Mouse (Mus musculus) heart, postnatal 0 days (tissue): ENCODE measurements around the gene Ptprt. TPM values are rescaled to one million over a fixed set of nuclear protein-coding genes. Genes with fewer than 3 reads are reported as not detected.

ENCODE experiments used
- ATAC-seq: fragments of 200-750 bp; cut with Nextera tagmentation; 2 replicates; pipeline ENCODE4 v1.8.0; 2017; ENCODE audit warnings: low read depth, moderate number of reproducible peaks, moderate library complexity; ENCODE audit not compliant: insufficient read depth
- DNase-seq: peaks from one replicate; pipeline ENCODE4 v3.0.0-alpha.2; 2016; ENCODE audit warnings: low spot score
- H3K27ac ChIP-seq: fragments of 300-500 bp; sonication (generic); 2 replicates; pipeline ENCODE4 v1.5.1; 2014; ENCODE audit warnings: low read depth, mild to moderate bottlenecking
- H3K27me3 ChIP-seq: fragments of 300-500 bp; sonication (generic); 2 replicates; pipeline ENCODE4 v1.6.1; 2014; ENCODE audit warnings: low read length, mixed read lengths; ENCODE audit not compliant: control insufficient read depth, insufficient read depth
- H3K36me3 ChIP-seq: fragments of 300-500 bp; sonication (generic); replicated peaks from 2 replicates; pipeline ENCODE4 v1.6.1; 2014; ENCODE audit warnings: low read length, mixed read lengths; ENCODE audit not compliant: control insufficient read depth, insufficient read depth
- H3K4me1 ChIP-seq: fragments of 300-500 bp; sonication (generic); 2 replicates; pipeline ENCODE4 v1.6.1; 2014; ENCODE audit warnings: antibody characterized with exemption; ENCODE audit not compliant: control insufficient read depth, insufficient read depth
- H3K4me2 ChIP-seq: fragments of 300-500 bp; sonication (generic); 2 replicates; pipeline ENCODE4 v1.6.1; 2014; ENCODE audit warnings: low read depth, mild to moderate bottlenecking, low read length, moderate library complexity
- H3K4me3 ChIP-seq: fragments of 300-500 bp; sonication (generic); 2 replicates; pipeline ENCODE4 v1.5.1; 2014; ENCODE audit warnings: low read depth, low read length
- H3K9ac ChIP-seq: fragments of 300-500 bp; sonication (generic); replicated peaks from 2 replicates; pipeline ENCODE4 v1.6.1; 2014; ENCODE audit warnings: low read depth, low read length, mixed read lengths
- H3K9me3 ChIP-seq: fragments of 300-500 bp; sonication (generic); replicated peaks from 2 replicates; pipeline ENCODE4 v1.6.1; 2016; ENCODE audit warnings: low read length; ENCODE audit not compliant: control insufficient read depth
- CTCF ChIP-seq: IDR thresholded peaks from 2 replicates; pipeline ENCODE4 v1.5.1; 2016; ENCODE audit warnings: antibody characterized with exemption, control low read depth, low read depth
- EP300 ChIP-seq: IDR thresholded peaks from 2 replicates; pipeline ENCODE4 v1.6.1; 2016; ENCODE audit warnings: antibody characterized with exemption, low read depth
- WGBS: fragments of 180-500 bp; shearing (Covaris S2); extraction: QIAGEN DNeasy Blood & Tissue Kit; methylation state at CpG from one replicate; pipeline ENCODE4 v1.1.7; 2014; 5-methylcytosine and 5-hydroxymethylcytosine counted together
- polyA plus RNA-seq: library from polyadenylated mRNA; unstranded; fragments of >200 nt; fragmentation: Nextera tagmentation; extraction: Ambion mirVana; gene quantifications from 2 replicates; pipeline ENCODE4 v1.2.1, GENCODE M21; 2015
- total RNA-seq: library from RNA; depleted of rRNA; stranded (reverse); fragments of >200 nt; gene quantifications from 2 replicates; pipeline ENCODE4 v1.2.3, GENCODE M21; 2014; ENCODE audit warnings: low replicate concordance

Gene Ptprt
- total and polyA plus RNA-seq, 2 experiments from 2014 or later = 0.08 to 0.55 TPM

- 86% methylated on average over 12 of the region's 12 CpGs for WGBS
- H3K4me2 ChIP-seq = no peak overlapping the region
- no peak overlapping the region for H3K27ac ChIP-seq
- no peaks in the 10 kb centered on the region; the same call in 1 of the 2 replicates for H3K27me3 ChIP-seq
- no peaks in the 10 kb centered on the region for H3K9me3 ChIP-seq
- no peaks in the 10 kb centered on the region for H3K4me1 ChIP-seq
- DNase-seq (no peak), ATAC-seq (no peak)
- H3K36me3 ChIP-seq = no peaks in the 10 kb centered on the region
- H3K9ac ChIP-seq = no peak overlapping the region
- H3K4me3 ChIP-seq = no peak overlapping the region
- TF ChIP-seq CTCF = no peak
- no peak for TF ChIP-seq EP300
Measured at GRCm38 (mm10) chr2:162692143-162692542, 31.2 kb upstream of the Ptprt start.

- Histone ChIP-seq H3K9ac (no peak overlapping the region), H3K27ac (no peak overlapping the region), H3K9me3 (no peaks in the 10 kb centered on the region), H3K36me3 (no peaks in the 10 kb centered on the region), H3K27me3 (no peaks in the 10 kb centered on the region), H3K4me1 (no peaks in the 10 kb centered on the region), H3K4me2 (no peak overlapping the region), H3K4me3 (no peak overlapping the region)
- 8% methylated on average over 6 of the region's 6 CpGs for WGBS
- ATAC-seq (0 out of 2 replicates have a peak, but pooled peaks have one; percentile 17), DNase-seq (peak; percentile 13)
- TF ChIP-seq EP300 = no peak
- TF ChIP-seq CTCF = peak; percentile 64
Measured at GRCm38 (mm10) chr2:162682674-162683073, 21.7 kb upstream of the Ptprt start.

- ATAC-seq (no peak), DNase-seq (no peak)
- Histone ChIP-seq H3K27me3 (peaks cover 45% of the 10 kb centered on the region), H3K9me3 (no peaks in the 10 kb centered on the region), H3K36me3 (no peaks in the 10 kb centered on the region), H3K27ac (no peak overlapping the region), H3K4me1 (peaks cover 9% of the 10 kb centered on the region; the same call in 1 of the 2 replicates), H3K9ac (no peak overlapping the region), H3K4me2 (no peak overlapping the region), H3K4me3 (no peak overlapping the region)
- no peak for TF ChIP-seq CTCF
- TF ChIP-seq EP300 = no peak
- 22% methylated on average over 1 of the region's 1 CpGs for WGBS
Measured at GRCm38 (mm10) chr2:162662431-162662970, 1.6 kb upstream of the Ptprt start.

DNA sequence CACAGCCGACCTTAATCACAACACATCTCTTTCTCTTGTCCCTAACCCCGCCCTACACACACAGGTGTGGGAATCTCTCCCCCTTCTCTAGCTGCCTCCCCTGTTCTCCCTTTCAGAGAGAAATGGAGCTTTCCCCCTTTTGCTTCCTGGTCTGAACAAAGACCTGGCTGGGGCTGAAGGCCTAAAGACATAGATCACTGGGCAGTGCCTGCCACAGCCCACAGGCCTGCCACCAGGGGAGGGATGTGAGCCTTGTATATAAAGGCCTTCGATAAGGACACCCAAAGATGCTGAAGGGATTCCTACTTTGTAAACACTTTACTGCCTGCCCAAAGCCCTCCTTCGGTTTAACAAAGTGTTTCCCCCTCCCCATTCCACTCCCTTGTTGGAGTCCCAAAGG is 786 bp upstream of the Ptprt start:
- H3K4me2 ChIP-seq = peak overlapping the region; percentile 92
- 15% methylated on average over 4 of the region's 4 CpGs for WGBS
- no peak for ATAC-seq

GRCm38 (mm10) chr2:162660231-162660940 is 561 bp downstream of the Ptprt start:
- H3K4me2 ChIP-seq = peak overlapping the region; percentile 92
- peak overlapping the region; percentile 51 for H3K4me3 ChIP-seq
- no peak overlapping the region; the same call in 1 of the 2 replicates for H3K9ac ChIP-seq
- WGBS = 1% methylated on average over 46 of the region's 57 CpGs
- peaks cover 45% of the 10 kb centered on the region for H3K27me3 ChIP-seq
- H3K9me3 ChIP-seq = no peaks in the 10 kb centered on the region
- DNase-seq (no peak), ATAC-seq (peak; percentile 47; the same call in 1 of the 2 replicates)
- TF ChIP-seq CTCF (no peak), EP300 (no peak)
- H3K36me3 ChIP-seq = no peaks in the 10 kb centered on the region
- no peak overlapping the region for H3K27ac ChIP-seq
- H3K4me1 ChIP-seq = peaks cover 9% of the 10 kb centered on the region; the same call in 1 of the 2 replicates

More for the DNA sequence above, 786 bp upstream of the Ptprt start:
- no peak for DNase-seq
- Histone ChIP-seq H3K27me3 (peaks cover 45% of the 10 kb centered on the region), H3K4me1 (peaks cover 9% of the 10 kb centered on the region; the same call in 1 of the 2 replicates), H3K27ac (no peak overlapping the region), H3K9ac (no peak overlapping the region), H3K4me3 (0 out of 2 replicates have a peak overlapping the region, but pooled peaks have one; percentile 51), H3K9me3 (no peaks in the 10 kb centered on the region), H3K36me3 (no peaks in the 10 kb centered on the region)
- TF ChIP-seq EP300 = no peak
- no peak for TF ChIP-seq CTCF
